Mouse (Mus musculus) CH12.LX (cell line): ENCODE results near the gene Pde5a. TPM values are rescaled to one million over a fixed set of nuclear protein-coding genes. Genes with fewer than 3 reads are reported as not detected.

Source experiments
- DNase-seq: peaks from one replicate; pipeline ENCODE4 v3.0.0-alpha.2; 2013; ENCODE audit errors: extremely low read depth
- H3K27ac ChIP-seq: 2 replicates; pipeline ENCODE4 v1.5.1; 2012; ENCODE audit warnings: low read depth, mild to moderate bottlenecking, control low read depth, moderate library complexity; ENCODE audit not compliant: insufficient read depth
- H3K27me3 ChIP-seq: replicated peaks from 2 replicates; pipeline ENCODE3; 2012; ENCODE audit warnings: inconsistent platforms
- H3K36me3 ChIP-seq, 2 experiments: replicated peaks in 1 of 2; 2 replicates each; pipeline versions ENCODE3 to v1.6.1; 2012; ENCODE audit warnings: inconsistent platforms in 1 of 2, low read length in 1 of 2, mild to moderate bottlenecking in 1 of 2, mixed read lengths in 1 of 2, moderate library complexity in 1 of 2; ENCODE audit not compliant: control insufficient read depth in 1 of 2, insufficient read depth in 1 of 2
- H3K4me1 ChIP-seq, 2 experiments: 2 replicates each; pipeline ENCODE4 v1.6.1; 2012; ENCODE audit warnings: inconsistent platforms in 1 of 2, moderate library complexity in 1 of 2; ENCODE audit not compliant: insufficient read depth in 2 of 2, control insufficient read depth in 1 of 2
- H3K4me2 ChIP-seq: 2 replicates; pipeline ENCODE4 v1.6.1; 2012; ENCODE audit warnings: low read depth, mild to moderate bottlenecking, control low read depth; ENCODE audit not compliant: poor library complexity, insufficient read depth, severe bottlenecking
- H3K4me3 ChIP-seq, 3 experiments: fragments of 150-350 bp in 1 of 3; sonication (generic) in 1 of 3; replicated peaks in 1 of 3; 2 replicates each; pipeline versions ENCODE3 to v1.5.1; 2011 to 2012; ENCODE audit warnings: low read depth in 2 of 3, low read length in 2 of 3, mild to moderate bottlenecking in 2 of 3, moderate library complexity in 2 of 3, control low read depth in 1 of 3, improper control_type of control experiment in 1 of 3, inconsistent platforms in 1 of 3, mixed read lengths in 1 of 3; ENCODE audit not compliant: poor library complexity in 1 of 3
- H3K79me2 ChIP-seq: replicated peaks from 2 replicates; pipeline ENCODE4 v1.6.1; 2012; ENCODE audit warnings: mild to moderate bottlenecking, moderate library complexity; ENCODE audit not compliant: control insufficient read depth, poor library complexity, insufficient read depth, severe bottlenecking; ENCODE audit errors: extremely low read depth
- H3K9ac ChIP-seq: 2 replicates; pipeline ENCODE4 v1.6.1; 2012; ENCODE audit warnings: low read depth, mild to moderate bottlenecking, control low read depth, moderate library complexity; ENCODE audit not compliant: insufficient read depth
- H3K9me3 ChIP-seq: replicated peaks from 2 replicates; pipeline ENCODE3; 2012; ENCODE audit warnings: low read length, inconsistent platforms, mixed read lengths
- BHLHE40 ChIP-seq: IDR thresholded peaks from 2 replicates; pipeline ENCODE4 v1.6.1; 2011; ENCODE audit warnings: mild to moderate bottlenecking, low read depth, low read length, improper control_type of control experiment
- CHD1 ChIP-seq: IDR thresholded peaks from 2 replicates; pipeline ENCODE4 v1.6.1; 2012; ENCODE audit warnings: low read depth, low read length, improper control_type of control experiment, inconsistent platforms
- CHD2 ChIP-seq: IDR thresholded peaks from 2 replicates; pipeline ENCODE4 v1.6.1; 2011; ENCODE audit warnings: low read length, improper control_type of control experiment
- MAX ChIP-seq: IDR thresholded peaks from 2 replicates; pipeline ENCODE4 v1.6.1; 2011; ENCODE audit warnings: low read length, improper control_type of control experiment
- RCOR1 ChIP-seq: conservative IDR thresholded peaks from 2 replicates; pipeline ENCODE4 v1.6.1; 2012; ENCODE audit warnings: low read depth, mild to moderate bottlenecking, inconsistent platforms, low read length, improper control_type of control experiment
- SIN3A ChIP-seq: IDR thresholded peaks from 2 replicates; pipeline ENCODE4 v1.6.1; 2012; ENCODE audit warnings: low read length, improper control_type of control experiment, inconsistent platforms
- USF1 ChIP-seq: IDR thresholded peaks from 2 replicates; pipeline ENCODE4 v1.6.1; 2014; ENCODE audit warnings: low read depth, mild to moderate bottlenecking, inconsistent platforms, low read length, improper control_type of control experiment
- dilution Hi-C: fragments of 300-500 bp; cut with MboI; formaldehyde crosslinking; loops from 2 replicates; pipeline ENCODE4 v1.14.3; 2020; ENCODE audit warnings: low sequenced_read_pairs; ENCODE audit not compliant: extremely low pct_unique_long_range_greater_than_20kb, extremely low pct_ligation_motif_present
- in situ Hi-C: fragments of 300-500 bp; cut with MboI; formaldehyde crosslinking; loops from 3 replicates; pipeline ENCODE4 v1.14.3; 2019; ENCODE audit warnings: low sequenced_read_pairs, low pct_ligation_motif_present, low pct_unique_long_range_greater_than_20kb, mixed read lengths
- polyA plus RNA-seq: library from polyadenylated mRNA; unstranded; fragments of >175 nt; gene quantifications from 2 replicates; pipeline ENCODE4 v1.2.1, GENCODE M21; 2012; ENCODE audit warnings: low read depth; ENCODE audit not compliant: insufficient read length
- total RNA-seq, 2 experiments: library from RNA; depleted of rRNA; stranded (reverse); fragments of 300-350 nt in 1 of 2; fragments of >200 nt in 1 of 2; gene quantifications; 2 replicates each; pipeline ENCODE4 v1.2.3; 2012 to 2014

The Pde5a gene
- total and polyA plus RNA-seq, 3 experiments, result 0.60 to 1.1 (median 1.0) TPM

DNA sequence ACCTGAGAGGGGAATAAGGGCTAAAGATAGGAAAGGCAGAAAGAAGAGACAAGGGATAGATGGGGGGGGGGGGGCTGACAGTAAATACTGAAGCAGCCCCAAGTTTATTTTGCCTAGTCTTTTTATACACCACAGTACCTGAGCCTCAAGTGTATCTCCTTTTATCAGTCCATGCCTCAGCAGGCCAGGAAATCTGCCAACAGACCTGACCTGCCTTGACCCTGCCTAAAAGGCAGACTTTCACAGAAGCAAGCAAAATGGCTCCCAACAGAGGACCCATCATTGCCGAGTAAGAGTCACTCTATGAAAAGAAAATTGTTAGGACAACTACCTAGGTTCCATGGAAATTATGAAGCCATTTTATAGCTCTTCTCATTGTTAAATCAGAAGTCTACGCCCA is 179.1 kb downstream of the Pde5a start:
- TF ChIP-seq MAX (no peak), CHD2 (no peak), RCOR1 (no peak), CHD1 (no peak), SIN3A (no peak), USF1 (no peak), BHLHE40 (no peak)
- H3K27ac ChIP-seq, result no peak overlapping the region
- DNase-seq, result no peak
- H3K27me3 ChIP-seq, result no peaks in the 10 kb centered on the region
- in situ Hi-C loops, result loop anchor here (25.0 kb wide), 2 partner anchors 271 to 621 kb away; partner anchors contain the start of gene Bcar3
- H3K4me1 ChIP-seq, result peaks cover 0 to 5% of the 10 kb centered on the region in 2 experiments; a peak in 1 of 4 replicates
- H3K36me3 ChIP-seq, result no peaks in the 10 kb centered on the region
- no peak overlapping the region for H3K9ac ChIP-seq
- no peak overlapping the region for H3K4me3 ChIP-seq
- H3K9me3 ChIP-seq, result no peaks in the 10 kb centered on the region
- dilution Hi-C loops, result no loop called here
- no peak overlapping the region for H3K4me2 ChIP-seq
- H3K79me2 ChIP-seq, result no peaks in the 10 kb centered on the region

Other genes starting within 250 kb of the Pde5a start
- 1.3 and 1.5 TPM in 2 replicates for gene Fnbp1l, start 109.2 kb upstream of the Pde5a start, total RNA-seq (2012; rRNA removed)
- 1.9 and 2.0 TPM in 2 replicates for gene Fnbp1l, start 109.2 kb upstream of the Pde5a start, total RNA-seq (2014; rRNA removed)
- gene Fnbp1l, start 109.2 kb upstream of the Pde5a start, polyA plus RNA-seq, result 2.0 TPM in 2 replicates
- not detected in 2 replicates for gene Fabp2, start 166.1 kb downstream of the Pde5a start, total RNA-seq (2012; rRNA removed)
- not detected in 2 replicates for gene Fabp2, start 166.1 kb downstream of the Pde5a start, total RNA-seq (2014; rRNA removed)
- not detected in 2 replicates for gene Fabp2, start 166.1 kb downstream of the Pde5a start, polyA plus RNA-seq
- not detected in 2 replicates for gene Gm10959, start 190.4 kb downstream of the Pde5a start, total RNA-seq (2012; rRNA removed)
- gene Gm10959, start 190.4 kb downstream of the Pde5a start, total RNA-seq (2014; rRNA removed), result not detected in 2 replicates
- gene Gm10959, start 190.4 kb downstream of the Pde5a start, polyA plus RNA-seq, result not detected in 2 replicates
- 72.2 and 75.6 TPM in 2 replicates for gene 1810037I17Rik, start 195.3 kb downstream of the Pde5a start, total RNA-seq (2012; rRNA removed)
- 116 and 132 TPM in 2 replicates for gene 1810037I17Rik, start 195.3 kb downstream of the Pde5a start, total RNA-seq (2014; rRNA removed)
- gene 1810037I17Rik, start 195.3 kb downstream of the Pde5a start, polyA plus RNA-seq, result 106 and 129 TPM in 2 replicates